Mouse (Mus musculus) heart, adult 2 months (tissue): ENCODE results near the gene Tle3.

ENCODE experiments used
- CTCF ChIP-seq: fragments of 200-600 bp; IDR thresholded peaks from 2 replicates; pipeline ENCODE4 v1.8.1; 2022; ENCODE audit warnings: antibody characterized with exemption, mild to moderate bottlenecking, moderate library complexity
- EP300 ChIP-seq: fragments of 200-500 bp; IDR thresholded peaks from 2 replicates; pipeline ENCODE4 v1.6.1; 2011; ENCODE audit warnings: low read depth, low read length, control low read depth; ENCODE audit not compliant: insufficient read depth
- POLR2A ChIP-seq: fragments of 200-500 bp; IDR thresholded peaks from 2 replicates; pipeline ENCODE4 v1.6.1; 2011; ENCODE audit warnings: mild to moderate bottlenecking, low read depth, low read length, control low read depth; ENCODE audit not compliant: insufficient read depth

DNA sequence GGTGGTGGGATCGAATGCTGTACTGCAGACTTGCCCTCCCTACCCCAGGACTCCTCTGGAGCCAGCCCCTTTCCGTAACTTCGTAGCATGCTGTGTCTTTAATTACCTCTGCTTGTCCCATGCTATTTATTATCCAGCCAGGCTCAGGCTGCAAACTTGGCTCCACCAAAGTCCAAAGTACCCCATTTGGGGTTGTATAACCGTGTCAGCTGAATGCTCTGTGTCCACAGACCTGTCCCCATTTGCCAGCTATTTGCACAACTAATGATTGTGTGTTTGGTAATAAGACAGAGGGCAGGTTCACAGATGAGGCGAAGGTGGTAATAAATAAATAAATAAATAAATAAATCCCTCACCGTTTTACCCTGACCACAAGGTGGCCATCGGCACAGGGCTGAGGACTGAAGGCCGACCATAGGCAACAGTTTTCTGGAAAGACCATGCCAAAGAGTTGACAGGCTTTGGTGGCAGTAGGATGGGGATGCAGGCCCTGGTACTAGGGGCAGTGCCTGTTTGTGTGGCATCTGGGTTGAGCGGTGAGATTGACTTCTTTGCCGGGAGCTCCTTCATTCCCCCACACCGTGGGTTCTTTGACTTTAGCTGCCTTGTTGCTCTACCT is 7.0 kb downstream of the Tle3 start:
- TF ChIP-seq CTCF (peak; percentile 21; the same call in 1 of the 2 replicates), POLR2A (no peak), EP300 (no peak)
